Mouse (Mus musculus) frontal cortex, postnatal 10 days (tissue): ENCODE data around the gene Cyb5d1.
"Not testable (repeated sequence)": the region's sequence is repeated elsewhere in the genome, so short reads cannot be mapped to it uniquely, and the experiment has no call there.

Experiments
- DNase-seq, 2 experiments: peaks; one replicate each; pipeline ENCODE4 v3.0.0; 2022; ENCODE audit warnings: low spot score in 2 of 2, mixed read lengths in 1 of 2

The Cyb5d1 gene

DNA sequence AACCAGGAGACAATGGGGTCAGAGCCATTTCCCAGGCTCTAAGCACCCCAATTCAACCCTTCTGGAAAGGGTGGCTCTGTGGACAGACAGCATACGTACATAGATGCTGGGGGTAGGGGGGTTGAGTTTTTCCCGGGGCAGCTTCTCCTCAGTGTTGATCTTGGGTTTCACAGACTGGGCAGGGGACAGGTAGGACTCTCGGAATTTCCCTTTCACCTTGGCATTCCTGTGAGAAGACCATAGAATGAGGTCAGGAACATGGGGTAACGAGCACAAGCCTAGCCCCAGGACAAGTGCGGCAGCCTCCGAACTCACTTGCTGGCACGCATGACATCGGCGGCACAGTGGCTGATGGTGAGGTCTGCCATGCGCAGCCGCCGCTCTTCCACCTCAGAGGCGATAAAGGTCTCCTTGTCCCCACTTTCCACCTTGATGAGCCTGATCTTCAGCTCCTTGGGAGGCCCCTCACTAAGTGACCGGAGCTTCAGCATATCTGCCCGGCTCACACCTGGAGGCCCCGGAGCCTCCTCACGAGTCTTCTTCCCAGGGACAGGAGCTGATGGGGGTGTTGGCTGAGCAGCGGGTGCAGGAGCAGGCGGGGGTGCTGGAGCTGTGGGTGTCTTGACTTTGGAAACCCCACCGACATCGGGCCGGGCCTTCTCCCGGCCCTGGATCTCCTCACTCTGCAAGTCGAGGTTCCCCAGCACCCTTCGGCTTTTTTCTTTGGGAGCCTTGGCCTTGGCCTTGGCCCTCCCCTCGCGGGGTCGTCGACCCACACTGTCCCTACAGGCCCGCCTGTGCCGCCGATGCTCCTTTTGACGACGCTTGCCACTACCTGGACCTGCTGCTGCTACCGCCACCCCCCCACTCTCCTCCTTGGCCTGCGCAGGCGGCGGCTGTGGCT is 8.5 kb upstream of the Cyb5d1 start:
- DNase-seq: no peak

- DNase-seq: no peak
These were observed 6.6 kb upstream of the Cyb5d1 start for GRCm38 (mm10) chr11:69401987-69402386.

GRCm38 (mm10) chr11:69401210-69401637 is 5.8 kb upstream of the Cyb5d1 start:
- peak; percentile 84 for DNase-seq

DNA sequence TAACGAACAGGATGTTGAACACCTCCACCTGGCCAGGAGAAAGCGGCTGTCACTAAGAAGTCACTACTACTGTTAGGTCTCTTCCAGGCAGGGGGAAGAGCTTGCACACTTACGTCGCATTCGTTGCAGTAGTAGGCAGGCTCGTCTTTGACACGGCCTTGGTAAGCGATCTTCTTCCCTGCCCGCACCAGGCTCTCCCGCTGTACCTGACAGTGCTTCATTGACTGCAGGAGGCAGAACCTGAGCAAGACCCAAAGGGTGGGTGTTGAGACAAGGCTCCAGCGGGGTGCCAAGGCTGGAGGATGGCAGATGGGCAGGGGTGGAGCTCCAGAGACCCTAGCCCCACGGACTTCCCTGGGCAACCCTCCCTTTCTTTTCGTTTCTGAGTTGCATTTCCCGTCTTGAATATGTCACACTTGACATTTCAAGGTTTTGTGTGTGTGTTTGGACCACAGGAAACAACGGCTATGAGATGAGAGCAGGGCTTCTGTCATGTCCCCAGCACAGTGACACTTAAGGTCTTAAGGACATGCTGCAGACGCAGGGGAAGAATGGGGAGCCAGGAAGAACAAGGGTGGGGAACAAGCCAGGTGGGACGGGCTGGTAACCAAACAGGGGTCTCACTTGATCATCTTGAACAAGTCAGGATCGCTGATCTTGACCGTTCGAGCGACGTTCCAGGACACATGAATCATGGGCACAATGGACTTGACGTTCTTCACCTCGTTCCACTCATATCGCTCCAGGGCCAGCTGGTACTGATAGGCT is 4.8 kb upstream of the Cyb5d1 start:
- DNase-seq: no peak

DNA sequence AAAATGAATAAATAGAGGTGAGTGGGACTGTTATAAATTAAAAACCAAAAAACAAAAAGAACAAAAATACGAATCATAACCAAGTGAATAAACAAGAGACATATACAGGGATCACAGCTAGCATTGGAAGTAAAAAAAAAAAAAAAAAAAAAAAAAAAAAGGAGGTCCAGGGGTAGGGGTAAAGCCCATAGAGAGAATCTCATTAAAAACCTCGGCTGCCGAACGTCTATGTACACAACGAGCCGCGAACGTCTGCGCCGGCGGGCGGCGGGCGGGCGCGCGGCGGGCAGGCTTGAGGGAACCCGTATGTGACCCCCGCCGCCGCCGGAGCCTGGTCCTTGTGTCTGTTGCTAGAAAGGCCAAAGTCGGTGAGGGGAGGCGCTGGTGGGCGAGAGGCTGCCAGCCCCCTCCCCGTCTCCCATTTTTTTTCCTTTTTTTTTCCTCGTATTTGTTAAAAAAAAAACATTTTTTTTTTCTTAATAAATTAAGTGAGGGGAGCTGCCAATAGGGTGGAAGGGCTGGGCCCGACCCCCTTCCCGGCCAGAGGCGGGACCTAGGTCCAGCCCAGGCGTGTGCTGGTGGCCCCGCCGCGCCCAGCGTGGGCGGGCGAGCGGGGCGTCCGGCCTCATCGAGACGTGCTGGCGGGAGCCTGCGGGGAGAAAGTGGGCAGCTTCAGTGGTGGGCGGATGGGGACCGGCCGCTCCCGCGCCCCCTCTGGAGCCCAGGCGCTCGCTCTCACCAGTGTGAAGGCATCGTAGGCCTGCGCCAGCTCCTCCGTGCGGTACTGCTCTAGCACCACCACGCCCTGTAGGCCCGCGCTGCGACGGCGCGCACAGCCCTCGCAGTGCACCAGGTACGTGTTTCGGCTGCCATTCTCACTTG is 4.0 kb upstream of the Cyb5d1 start:
- no peak for DNase-seq

DNA sequence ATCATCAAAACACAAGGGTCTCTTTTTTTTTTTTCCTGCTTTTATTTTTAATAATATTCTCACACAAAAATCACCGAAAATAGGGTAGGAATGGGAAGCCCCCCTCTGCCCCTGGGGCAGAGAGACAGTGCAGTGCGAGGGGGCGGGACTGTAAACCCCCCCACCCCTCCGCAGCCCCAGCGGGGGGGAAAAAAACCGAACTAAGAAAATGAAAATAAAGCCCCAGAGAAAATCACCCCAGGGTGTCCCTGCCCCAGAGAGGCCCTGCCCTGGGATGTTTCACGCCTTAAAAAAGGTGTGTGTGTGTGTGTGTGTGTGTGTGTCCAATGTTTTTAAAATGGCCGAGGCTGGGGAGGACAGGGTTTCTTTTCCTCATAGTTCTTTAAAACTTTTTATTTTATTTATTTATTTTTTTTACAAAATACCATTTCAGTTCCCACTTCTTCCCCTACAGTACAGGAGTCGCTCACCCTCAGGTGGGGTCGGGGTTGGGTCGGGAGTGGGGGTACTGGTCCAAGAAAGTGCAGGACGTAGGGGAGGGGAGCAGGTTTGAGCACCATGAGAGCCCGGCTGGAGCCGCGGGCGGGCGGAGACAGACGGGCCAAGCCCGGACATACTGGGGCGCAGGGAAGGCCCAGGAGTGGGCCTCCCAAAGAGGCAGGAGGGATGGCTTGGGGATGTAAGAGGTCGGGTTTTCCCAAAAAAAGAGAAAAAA is 3.2 kb upstream of the Cyb5d1 start:
- DNase-seq: no peak

DNA sequence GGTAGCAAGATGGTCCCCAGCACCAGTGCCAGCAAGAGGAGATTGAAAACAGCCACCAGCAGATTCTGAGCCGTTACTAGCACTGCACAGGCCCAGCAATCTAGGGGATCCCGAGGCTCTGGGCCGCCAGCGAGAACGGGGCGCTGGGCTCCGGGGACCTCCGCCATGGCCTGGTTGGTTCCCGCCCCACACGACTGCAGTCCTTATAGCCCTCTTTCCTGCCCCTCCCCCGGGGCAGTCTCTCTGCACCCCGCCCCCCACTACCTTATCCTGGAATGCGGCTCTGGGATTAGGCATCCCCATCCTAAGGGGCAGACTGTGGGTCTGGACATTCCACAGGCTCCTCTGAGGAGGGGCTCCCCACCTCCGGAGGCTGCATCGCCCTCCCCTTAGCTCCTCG is 2.6 kb upstream of the Cyb5d1 start, which contains the start of gene Tmem88:
TSS of gene Tmem88 (minus strand) at position 176 of the 400 bp plus-strand sequence.
- peak in 1 of 2 experiments; percentile 39 for DNase-seq

- no peak for DNase-seq
These were observed 2.2 kb upstream of the Cyb5d1 start for GRCm38 (mm10) chr11:69397581-69398057.

DNA sequence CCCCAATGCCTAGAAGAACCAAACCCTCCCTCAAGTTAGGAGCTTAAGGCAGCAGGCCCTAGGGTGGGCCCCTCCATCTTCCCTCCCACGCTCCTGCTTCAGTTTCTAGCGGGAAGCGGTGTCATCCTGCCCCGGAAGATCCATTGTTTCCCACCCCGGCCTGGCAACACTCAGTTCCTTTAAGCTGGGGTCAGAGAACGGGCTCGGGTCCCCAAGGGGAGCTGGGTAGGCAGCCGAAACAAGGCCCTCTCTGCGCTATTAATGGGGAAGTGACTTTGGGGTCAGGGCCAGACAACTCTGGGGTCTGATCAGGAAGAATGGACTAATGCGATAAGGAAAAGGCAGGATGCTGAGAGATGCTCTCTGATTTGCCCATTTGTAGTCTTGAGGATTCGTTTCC is 1.3 kb upstream of the Cyb5d1 start:
- peak in 1 of 2 experiments; percentile 41 for DNase-seq

DNA sequence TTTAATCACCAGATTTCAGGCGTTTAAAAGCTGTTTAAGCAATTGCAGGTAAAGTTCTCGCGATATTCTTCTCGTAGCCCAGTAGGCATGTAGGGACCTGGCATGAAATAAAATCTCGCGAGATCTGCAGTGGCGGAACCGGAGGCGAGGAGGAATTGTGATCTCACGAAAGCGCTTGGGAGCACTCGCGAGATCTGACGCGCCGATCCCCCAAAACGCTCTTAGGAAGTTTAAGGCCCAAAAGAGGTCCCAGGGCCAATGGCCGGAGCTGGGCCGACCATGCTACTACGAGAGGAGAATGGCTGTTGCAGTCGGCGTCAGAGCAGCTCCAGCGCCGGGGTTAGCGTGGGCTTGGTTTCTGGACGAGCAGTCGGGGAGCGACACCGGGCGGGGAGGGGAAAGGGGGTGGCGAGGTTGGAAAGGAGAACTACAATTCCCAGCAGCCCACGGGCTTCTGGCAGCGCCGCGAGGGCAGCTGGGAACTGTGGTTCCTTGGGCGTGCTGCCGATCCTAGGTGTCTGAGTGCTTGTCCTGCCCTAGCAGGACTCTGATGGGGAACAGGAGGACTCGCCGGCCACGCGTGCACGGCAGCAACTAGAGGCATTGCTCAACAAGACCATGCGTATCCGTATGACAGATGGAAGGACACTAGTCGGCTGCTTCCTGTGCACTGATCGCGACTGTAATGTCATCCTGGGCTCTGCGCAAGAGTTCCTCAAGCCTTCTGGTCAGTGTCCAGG is 373 bp upstream of the Cyb5d1 start:
- DNase-seq: peak; percentile 96 to 97

DNA sequence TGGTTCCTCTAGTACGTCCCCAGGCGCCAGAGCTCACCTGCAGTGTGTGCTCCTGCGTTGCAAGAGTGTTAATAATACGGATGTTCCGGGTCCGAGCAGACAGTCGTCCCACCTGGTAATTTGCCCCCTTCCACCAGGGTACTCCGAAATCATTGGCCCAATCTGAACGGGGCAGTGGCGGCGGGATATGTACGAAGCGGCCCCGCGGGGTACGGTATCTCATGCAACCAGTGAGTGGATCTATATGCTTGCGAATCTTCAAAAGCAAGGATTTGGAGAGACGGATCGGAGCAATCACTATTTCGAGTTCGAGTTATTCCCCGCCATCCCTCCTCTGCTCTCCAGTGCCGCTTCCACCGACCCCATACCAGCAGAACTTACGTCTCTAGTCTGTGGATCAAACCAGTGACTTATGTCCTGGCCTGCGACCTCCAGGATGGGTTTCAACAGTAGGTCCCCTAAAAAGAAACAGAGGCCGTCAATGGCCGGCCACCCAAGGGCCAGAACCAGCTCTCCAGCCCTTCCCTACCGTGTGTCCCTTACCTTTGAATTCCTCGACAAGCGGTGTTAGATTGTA is 752 bp downstream of the Cyb5d1 start:
- DNase-seq: not testable (repeated sequence)

DNA sequence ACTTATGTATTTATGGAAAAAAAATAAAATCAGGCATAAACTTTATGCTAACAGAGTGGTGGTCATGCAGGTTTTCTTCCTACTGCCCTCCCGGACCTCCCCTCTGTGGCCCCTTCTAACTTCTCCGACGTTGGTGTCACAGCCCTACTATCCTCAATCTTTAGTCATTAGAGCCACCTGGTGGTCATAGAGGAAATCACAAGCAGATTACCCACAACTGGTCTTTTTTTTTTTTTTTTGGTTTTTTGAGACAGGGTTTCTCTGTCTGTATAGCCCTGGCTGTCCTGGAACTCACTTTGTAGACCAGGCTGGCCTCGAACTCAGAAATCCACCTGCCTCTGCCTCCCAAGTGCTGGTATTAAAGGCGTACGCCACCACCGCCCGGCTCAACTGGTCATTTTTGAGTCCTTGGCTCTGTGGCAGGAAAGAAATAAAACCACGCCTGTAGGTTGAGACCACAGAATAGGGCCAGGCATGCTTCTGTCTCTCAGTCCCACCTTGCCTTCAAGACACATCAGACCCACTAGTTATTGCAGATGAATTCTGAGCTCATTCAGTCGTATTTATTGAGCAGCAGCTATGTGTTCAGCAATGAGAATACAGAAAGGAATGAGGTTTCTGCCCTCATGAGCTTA is 4.9 kb downstream of the Cyb5d1 start:
- peak in 1 of 2 experiments; percentile 62 for DNase-seq

DNA sequence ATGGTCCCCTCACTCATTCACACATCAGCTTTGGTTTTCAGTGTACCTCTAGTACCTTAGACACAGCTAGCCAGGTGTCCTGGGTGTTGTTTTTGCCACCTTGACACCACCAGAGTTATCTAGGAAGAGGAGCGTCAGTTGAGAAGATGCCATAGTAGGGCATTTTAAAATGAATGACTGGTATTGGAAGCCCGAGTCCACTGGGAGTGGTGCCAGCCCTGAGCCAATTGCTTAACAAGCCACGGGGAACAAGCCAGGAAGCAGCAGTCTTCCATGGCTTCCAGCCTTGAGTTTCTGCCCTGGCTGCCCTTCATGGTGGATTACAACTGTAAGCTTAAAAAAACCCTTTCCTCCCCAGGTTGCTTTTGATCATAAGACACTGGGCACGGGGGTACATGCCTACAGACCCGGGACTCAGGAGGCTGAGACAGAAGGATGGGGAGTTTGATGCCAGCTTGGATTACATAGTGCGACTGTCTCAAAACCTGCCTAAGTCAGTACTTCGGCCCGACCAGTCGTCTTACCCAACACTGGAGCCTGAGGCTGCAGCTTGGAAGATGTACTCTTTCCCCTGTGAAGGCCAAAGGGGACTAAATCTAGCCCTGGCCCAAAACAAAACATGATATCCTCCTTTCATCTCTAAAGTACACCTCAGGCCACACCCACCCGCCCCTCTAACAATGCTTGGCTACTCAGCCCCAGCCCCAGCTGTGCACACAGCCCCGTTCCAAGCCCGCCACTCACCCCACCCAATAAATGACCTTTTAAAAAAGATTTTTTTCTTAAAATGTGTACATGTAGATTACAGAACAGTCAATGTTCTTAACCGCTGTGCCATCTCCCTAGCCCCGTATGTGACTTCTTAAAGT is 5.7 kb downstream of the Cyb5d1 start:
- DNase-seq: no peak

DNA sequence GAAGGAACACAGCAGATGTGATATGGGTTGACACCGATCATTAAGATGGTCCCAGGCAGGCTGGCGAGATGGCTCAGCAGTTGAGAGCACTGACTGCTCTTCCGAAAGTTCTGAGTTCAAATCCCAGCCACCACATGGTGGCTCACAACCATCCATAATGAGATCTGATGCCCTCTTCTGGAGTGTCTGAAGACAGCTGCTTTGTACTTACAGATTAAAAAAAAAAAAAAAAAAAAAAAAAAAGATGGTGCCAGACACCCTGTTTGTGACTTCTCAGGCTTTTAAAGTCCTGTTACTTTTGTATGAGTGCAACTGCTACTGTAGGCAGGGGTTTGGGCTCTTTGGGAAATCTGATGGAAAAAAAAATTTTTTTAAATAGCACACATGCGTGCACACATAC is 6.8 kb downstream of the Cyb5d1 start:
- DNase-seq: no peak

- no peak for DNase-seq
These were observed 8.7 kb downstream of the Cyb5d1 start for GRCm38 (mm10) chr11:69386758-69387157.

- DNase-seq: no peak
These were observed 10.5 kb downstream of the Cyb5d1 start for GRCm38 (mm10) chr11:69384979-69385378.

GRCm38 (mm10) chr11:69382478-69383105 is 12.8 kb downstream of the Cyb5d1 start:
- DNase-seq: no peak

- DNase-seq: no peak
These were observed 14.1 kb downstream of the Cyb5d1 start for GRCm38 (mm10) chr11:69381356-69381755.
